Mouse (Mus musculus) heart, embryonic 16.5 days (tissue): ENCODE data around the gene Elp6. TPM values are rescaled to one million over a fixed set of nuclear protein-coding genes. Genes with fewer than 3 reads are reported as not detected.

Experiments used
- ATAC-seq: fragments of 200-750 bp; cut with Nextera tagmentation; replicated peaks from 2 replicates; pipeline ENCODE4 v1.8.0; 2017; ENCODE audit warnings: moderate number of reproducible peaks; ENCODE audit not compliant: insufficient read depth, low FRiP score; ENCODE audit errors: extremely low read depth
- H3K27ac ChIP-seq: fragments of 300-500 bp; sonication (generic); 2 replicates; pipeline ENCODE4 v1.5.1; 2014; ENCODE audit warnings: mild to moderate bottlenecking, low read length, control low read depth, moderate library complexity
- H3K27me3 ChIP-seq: fragments of 300-500 bp; sonication (generic); 2 replicates; pipeline ENCODE4 v1.6.1; 2014; ENCODE audit warnings: low read length, mixed read lengths; ENCODE audit not compliant: control insufficient read depth, insufficient read depth
- H3K36me3 ChIP-seq: fragments of 300-500 bp; sonication (generic); 2 replicates; pipeline ENCODE4 v1.6.1; 2014; ENCODE audit not compliant: control insufficient read depth, insufficient read depth
- H3K4me1 ChIP-seq: fragments of 300-500 bp; sonication (generic); 2 replicates; pipeline ENCODE4 v1.6.1; 2014; ENCODE audit warnings: low read length, mixed read lengths; ENCODE audit not compliant: control insufficient read depth, insufficient read depth
- H3K4me2 ChIP-seq: fragments of 300-500 bp; sonication (generic); 2 replicates; pipeline ENCODE4 v1.6.1; 2014; ENCODE audit warnings: low read depth, mild to moderate bottlenecking, control low read depth, low read length
- H3K4me3 ChIP-seq: fragments of 300-500 bp; sonication (generic); 2 replicates; pipeline ENCODE4 v1.5.1; 2014; ENCODE audit warnings: mild to moderate bottlenecking, control low read depth, low read length
- H3K9ac ChIP-seq: fragments of 300-500 bp; sonication (generic); 2 replicates; pipeline ENCODE4 v1.6.1; 2014; ENCODE audit warnings: low read length, control low read depth
- H3K9me3 ChIP-seq: fragments of 300-500 bp; sonication (generic); replicated peaks from 2 replicates; pipeline ENCODE4 v1.6.1; 2016; ENCODE audit warnings: low read length; ENCODE audit not compliant: control insufficient read depth
- WGBS: fragments of 180-500 bp; shearing (Covaris S2); extraction: QIAGEN DNeasy Blood & Tissue Kit; methylation state at CpG from one replicate; pipeline ENCODE4 v1.1.7; 2014; 5-methylcytosine and 5-hydroxymethylcytosine counted together
- polyA plus RNA-seq: library from polyadenylated mRNA; unstranded; fragments of >200 nt; fragmentation: Nextera tagmentation; extraction: Ambion mirVana; gene quantifications from 2 replicates; pipeline ENCODE4 v1.2.1, GENCODE M21; 2015

Elp6 gene
- polyA plus RNA-seq, 1 experiment from 2014 or later, result 12.4 TPM

GRCm38 (mm10) chr9:110343805-110344204, 38.8 kb downstream of the Elp6 start:
- no peaks in the 10 kb centered on the region for H3K36me3 ChIP-seq
- H3K4me2 ChIP-seq, result no peak overlapping the region
- no peak overlapping the region for H3K27ac ChIP-seq
- no peak for ATAC-seq
- H3K4me3 ChIP-seq, result no peak overlapping the region
- no peak overlapping the region for H3K9ac ChIP-seq
- no peaks in the 10 kb centered on the region for H3K9me3 ChIP-seq
- WGBS, result 61% methylated on average over 6 of the region's 6 CpGs
- H3K27me3 ChIP-seq, result no peaks in the 10 kb centered on the region
- no peaks in the 10 kb centered on the region for H3K4me1 ChIP-seq

GRCm38 (mm10) chr9:110345057-110345739, 40.2 kb downstream of the Elp6 start:
- Histone ChIP-seq H3K4me2 (no peak overlapping the region), H3K4me3 (no peak overlapping the region), H3K36me3 (no peaks in the 10 kb centered on the region), H3K9ac (no peak overlapping the region), H3K9me3 (no peaks in the 10 kb centered on the region), H3K27ac (no peak overlapping the region), H3K4me1 (no peaks in the 10 kb centered on the region; the same call in 1 of the 2 replicates), H3K27me3 (no peaks in the 10 kb centered on the region)
- 73% methylated on average over 7 of the region's 7 CpGs for WGBS
- no peak for ATAC-seq

- Histone ChIP-seq H3K4me1 (peaks cover 3% of the 10 kb centered on the region; the same call in 1 of the 2 replicates), H3K4me2 (no peak overlapping the region), H3K27ac (no peak overlapping the region), H3K27me3 (no peaks in the 10 kb centered on the region), H3K9ac (no peak overlapping the region), H3K9me3 (no peaks in the 10 kb centered on the region), H3K4me3 (no peak overlapping the region), H3K36me3 (no peaks in the 10 kb centered on the region)
- WGBS, result 66% methylated on average over 4 of the region's 4 CpGs
- ATAC-seq, result no peak
Measured at GRCm38 (mm10) chr9:110348899-110349298, 43.9 kb downstream of the Elp6 start.

DNA sequence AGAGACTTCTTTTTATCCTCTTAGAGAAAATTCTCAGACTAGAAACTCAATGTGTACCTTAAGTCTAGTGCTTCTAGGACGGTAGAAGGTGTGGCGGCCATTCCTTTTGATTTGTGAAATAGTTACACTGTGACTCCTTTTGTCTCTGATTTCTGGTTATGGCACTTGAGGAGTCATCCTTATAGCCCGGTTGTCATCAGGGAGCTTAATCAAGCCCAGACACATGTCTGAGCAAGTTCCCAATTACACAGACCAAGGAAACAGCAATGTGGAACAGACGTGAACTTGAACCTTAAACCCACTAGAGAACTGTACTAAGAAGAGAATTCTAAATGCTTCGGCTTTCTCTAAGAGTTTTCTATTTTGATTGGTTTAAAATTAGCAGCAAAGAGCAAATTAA, 45.2 kb downstream of the Elp6 start:
- Histone ChIP-seq H3K27me3 (no peaks in the 10 kb centered on the region), H3K9me3 (no peaks in the 10 kb centered on the region)
- 88% methylated on average over 5 of the region's 5 CpGs for WGBS

GRCm38 (mm10) chr9:110350612-110351011, 45.6 kb downstream of the Elp6 start:
- 81% methylated on average over 5 of the region's 5 CpGs for WGBS
- ATAC-seq, result no peak
- H3K4me3 ChIP-seq, result no peak overlapping the region
- no peak overlapping the region for H3K9ac ChIP-seq
- no peaks in the 10 kb centered on the region for H3K27me3 ChIP-seq
- no peaks in the 10 kb centered on the region for H3K9me3 ChIP-seq
- no peak overlapping the region for H3K4me2 ChIP-seq
- peaks cover 3% of the 10 kb centered on the region; the same call in 1 of the 2 replicates for H3K36me3 ChIP-seq
- peaks cover 3% of the 10 kb centered on the region; the same call in 1 of the 2 replicates for H3K4me1 ChIP-seq
- no peak overlapping the region for H3K27ac ChIP-seq

More for the DNA sequence above, 45.2 kb downstream of the Elp6 start:
- Histone ChIP-seq H3K27ac (no peak overlapping the region), H3K4me2 (no peak overlapping the region), H3K9ac (no peak overlapping the region), H3K4me1 (peaks cover 3% of the 10 kb centered on the region; the same call in 1 of the 2 replicates), H3K36me3 (peaks cover 3% of the 10 kb centered on the region; the same call in 1 of the 2 replicates), H3K4me3 (no peak overlapping the region)
- no peak for ATAC-seq

- H3K4me2 ChIP-seq, result no peak overlapping the region
- no peaks in the 10 kb centered on the region for H3K27me3 ChIP-seq
- ATAC-seq, result no peak
- H3K36me3 ChIP-seq, result peaks cover 3% of the 10 kb centered on the region; the same call in 1 of the 2 replicates
- peaks cover 3% of the 10 kb centered on the region; the same call in 1 of the 2 replicates for H3K4me1 ChIP-seq
- H3K9me3 ChIP-seq, result no peaks in the 10 kb centered on the region
- no peak overlapping the region for H3K9ac ChIP-seq
- H3K27ac ChIP-seq, result no peak overlapping the region
- 89% methylated on average over 2 of the region's 2 CpGs for WGBS
- no peak overlapping the region for H3K4me3 ChIP-seq
Measured at GRCm38 (mm10) chr9:110351350-110351749, 46.4 kb downstream of the Elp6 start.

DNA sequence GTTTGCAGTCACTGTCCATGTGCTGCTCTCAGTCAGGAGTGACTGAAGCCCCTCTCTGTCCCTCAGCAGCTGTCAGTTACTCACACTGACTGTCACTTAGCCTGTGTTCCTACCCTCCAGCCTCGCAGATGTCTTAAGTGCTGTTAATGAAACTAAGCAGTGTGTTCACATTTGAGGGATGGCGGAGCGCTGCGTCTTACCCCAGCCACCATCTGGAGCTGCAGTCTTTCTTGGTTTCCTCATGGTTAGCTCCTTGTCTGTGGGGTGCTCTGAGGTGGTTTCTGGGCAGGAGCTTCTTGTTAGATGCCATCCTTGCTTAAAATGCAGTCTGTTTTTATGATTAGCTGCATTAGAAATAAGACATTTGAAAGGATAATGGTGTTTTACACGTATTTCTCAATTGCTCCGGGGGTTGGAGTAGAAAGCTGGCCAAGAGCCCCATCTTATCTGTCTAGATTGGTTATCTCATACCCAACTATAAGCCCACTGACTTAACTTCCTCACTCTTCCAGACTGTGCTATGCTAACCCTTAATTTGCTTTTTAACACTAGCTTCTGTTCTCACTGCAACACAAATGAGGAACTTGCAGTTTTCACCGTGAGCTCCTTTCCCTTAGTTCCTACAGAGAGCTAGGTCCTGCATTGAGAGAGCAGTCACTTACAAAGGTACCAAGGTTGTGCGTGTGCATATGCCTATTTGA, 47.1 kb downstream of the Elp6 start:
- WGBS, result 65% methylated on average over 8 of the region's 8 CpGs
- Histone ChIP-seq H3K4me1 (peaks cover 3% of the 10 kb centered on the region; the same call in 1 of the 2 replicates), H3K27me3 (no peaks in the 10 kb centered on the region), H3K4me2 (no peak overlapping the region), H3K27ac (no peak overlapping the region), H3K9ac (0 out of 2 replicates have a peak overlapping the region, but pooled peaks have one; percentile 15), H3K4me3 (no peak overlapping the region), H3K36me3 (peaks cover 3% of the 10 kb centered on the region; the same call in 1 of the 2 replicates), H3K9me3 (no peaks in the 10 kb centered on the region)
- no peak for ATAC-seq

DNA sequence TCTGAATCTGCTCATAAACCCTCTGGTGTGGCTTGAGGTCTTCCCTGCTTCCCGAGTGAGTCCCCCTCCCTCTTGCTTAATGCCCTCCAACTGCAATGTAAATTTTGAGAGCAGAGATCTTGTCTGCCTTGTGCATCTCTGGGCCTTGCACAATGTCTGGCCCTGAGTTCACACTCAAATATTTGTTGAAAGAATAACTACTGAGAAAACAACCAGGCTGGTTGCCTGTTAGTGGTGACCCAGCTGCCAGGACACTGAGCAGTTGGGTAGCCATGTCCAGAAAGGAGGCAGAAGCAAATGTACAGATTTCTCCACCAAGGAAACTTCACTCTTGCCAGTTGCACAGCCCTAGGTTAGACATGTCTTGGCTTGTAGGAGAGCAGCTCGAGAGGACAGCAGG, 53.4 kb downstream of the Elp6 start:
- Histone ChIP-seq H3K4me3 (no peak overlapping the region), H3K36me3 (peaks cover 6% of the 10 kb centered on the region; the same call in 1 of the 2 replicates), H3K27me3 (no peaks in the 10 kb centered on the region), H3K4me2 (no peak overlapping the region), H3K4me1 (no peaks in the 10 kb centered on the region), H3K9ac (no peak overlapping the region), H3K27ac (no peak overlapping the region), H3K9me3 (no peaks in the 10 kb centered on the region)
- WGBS, result 81% methylated on average over 2 of the region's 2 CpGs
- ATAC-seq, result no peak

DNA sequence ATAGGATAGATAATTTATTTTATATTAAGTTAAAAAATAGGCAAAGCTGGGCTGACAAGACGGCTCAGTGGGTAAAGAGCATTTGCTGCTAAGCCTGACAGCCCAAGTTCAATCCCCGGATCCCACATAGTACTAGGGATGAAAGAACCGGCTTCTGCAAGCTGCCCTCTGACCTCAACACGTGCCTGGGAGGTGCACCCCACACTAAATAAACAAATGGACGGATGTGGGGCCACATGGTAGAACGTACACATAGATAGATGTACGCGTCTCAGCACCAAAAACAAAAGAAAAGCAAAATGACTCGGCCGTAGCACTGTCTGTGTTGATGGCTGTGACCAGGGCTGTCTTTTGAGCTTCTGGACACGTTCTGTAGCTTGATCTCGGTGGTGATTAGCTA, 56.3 kb downstream of the Elp6 start:
- peaks cover 7% of the 10 kb centered on the region; the same call in 1 of the 2 replicates for H3K36me3 ChIP-seq
- H3K9me3 ChIP-seq, result no peaks in the 10 kb centered on the region
- no peaks in the 10 kb centered on the region for H3K4me1 ChIP-seq
- no peak overlapping the region for H3K4me3 ChIP-seq
- no peak for ATAC-seq
- WGBS, result 65% methylated on average over 12 of the region's 12 CpGs
- no peak overlapping the region for H3K9ac ChIP-seq
- H3K27me3 ChIP-seq, result no peaks in the 10 kb centered on the region
- no peak overlapping the region for H3K4me2 ChIP-seq
- H3K27ac ChIP-seq, result no peak overlapping the region
